Mouse (Mus musculus) CH12.LX (cell line): ENCODE measurements around the gene Clcf1. TPM values are rescaled to one million over a fixed set of nuclear protein-coding genes. Genes with fewer than 3 reads are reported as not detected.

ENCODE experiments used
- DNase-seq: peaks from one replicate; pipeline ENCODE4 v3.0.0-alpha.2; 2013; ENCODE audit errors: extremely low read depth
- H3K27ac ChIP-seq: 2 replicates; pipeline ENCODE4 v1.5.1; 2012; ENCODE audit warnings: low read depth, mild to moderate bottlenecking, control low read depth, moderate library complexity; ENCODE audit not compliant: insufficient read depth
- H3K27me3 ChIP-seq: replicated peaks from 2 replicates; pipeline ENCODE3; 2012; ENCODE audit warnings: inconsistent platforms
- H3K36me3 ChIP-seq, 2 experiments: replicated peaks in 1 of 2; 2 replicates each; pipeline versions ENCODE3 to v1.6.1; 2012; ENCODE audit warnings: inconsistent platforms in 1 of 2, low read length in 1 of 2, mild to moderate bottlenecking in 1 of 2, mixed read lengths in 1 of 2, moderate library complexity in 1 of 2; ENCODE audit not compliant: control insufficient read depth in 1 of 2, insufficient read depth in 1 of 2
- H3K4me1 ChIP-seq, 2 experiments: 2 replicates each; pipeline ENCODE4 v1.6.1; 2012; ENCODE audit warnings: inconsistent platforms in 1 of 2, moderate library complexity in 1 of 2; ENCODE audit not compliant: insufficient read depth in 2 of 2, control insufficient read depth in 1 of 2
- H3K4me2 ChIP-seq: 2 replicates; pipeline ENCODE4 v1.6.1; 2012; ENCODE audit warnings: low read depth, mild to moderate bottlenecking, control low read depth; ENCODE audit not compliant: poor library complexity, insufficient read depth, severe bottlenecking
- H3K4me3 ChIP-seq, 3 experiments: fragments of 150-350 bp in 1 of 3; sonication (generic) in 1 of 3; replicated peaks in 1 of 3; 2 replicates each; pipeline versions ENCODE3 to v1.5.1; 2011 to 2012; ENCODE audit warnings: low read depth in 2 of 3, low read length in 2 of 3, mild to moderate bottlenecking in 2 of 3, moderate library complexity in 2 of 3, control low read depth in 1 of 3, improper control_type of control experiment in 1 of 3, inconsistent platforms in 1 of 3, mixed read lengths in 1 of 3; ENCODE audit not compliant: poor library complexity in 1 of 3
- H3K79me2 ChIP-seq: replicated peaks from 2 replicates; pipeline ENCODE4 v1.6.1; 2012; ENCODE audit warnings: mild to moderate bottlenecking, moderate library complexity; ENCODE audit not compliant: control insufficient read depth, poor library complexity, insufficient read depth, severe bottlenecking; ENCODE audit errors: extremely low read depth
- H3K9ac ChIP-seq: 2 replicates; pipeline ENCODE4 v1.6.1; 2012; ENCODE audit warnings: low read depth, mild to moderate bottlenecking, control low read depth, moderate library complexity; ENCODE audit not compliant: insufficient read depth
- H3K9me3 ChIP-seq: replicated peaks from 2 replicates; pipeline ENCODE3; 2012; ENCODE audit warnings: low read length, inconsistent platforms, mixed read lengths
- CHD1 ChIP-seq: IDR thresholded peaks from 2 replicates; pipeline ENCODE4 v1.6.1; 2012; ENCODE audit warnings: low read depth, low read length, improper control_type of control experiment, inconsistent platforms
- CHD2 ChIP-seq: IDR thresholded peaks from 2 replicates; pipeline ENCODE4 v1.6.1; 2011; ENCODE audit warnings: low read length, improper control_type of control experiment
- E2F4 ChIP-seq: IDR thresholded peaks from 2 replicates; pipeline ENCODE4 v1.6.1; 2011; ENCODE audit warnings: low read depth, low read length, improper control_type of control experiment; ENCODE audit not compliant: insufficient replicate concordance
- ELF1 ChIP-seq: IDR thresholded peaks from 2 replicates; pipeline ENCODE4 v1.6.1; 2014; ENCODE audit warnings: low read depth, mild to moderate bottlenecking, inconsistent platforms, low read length, improper control_type of control experiment
- ETS1 ChIP-seq: conservative IDR thresholded peaks from 2 replicates; pipeline ENCODE4 v1.6.1; 2012; ENCODE audit warnings: low read depth, mild to moderate bottlenecking, inconsistent platforms, low read length, improper control_type of control experiment, moderate library complexity
- HCFC1 ChIP-seq: IDR thresholded peaks from 2 replicates; pipeline ENCODE4 v1.6.1; 2012; ENCODE audit warnings: low read depth, mild to moderate bottlenecking, inconsistent platforms, low read length, improper control_type of control experiment
- IRF4 ChIP-seq: IDR thresholded peaks from 2 replicates; pipeline ENCODE4 v1.6.1; 2014; ENCODE audit warnings: low read depth, mild to moderate bottlenecking, inconsistent platforms, low read length, improper control_type of control experiment
- JUN ChIP-seq: IDR thresholded peaks from 2 replicates; pipeline ENCODE4 v1.6.1; 2011; ENCODE audit warnings: low read depth, mild to moderate bottlenecking, low read length, improper control_type of control experiment, moderate library complexity; ENCODE audit not compliant: insufficient read depth
- KAT2A ChIP-seq: IDR thresholded peaks from 2 replicates; pipeline ENCODE4 v1.6.1; 2012; ENCODE audit warnings: low read length, improper control_type of control experiment, inconsistent platforms; ENCODE audit not compliant: insufficient replicate concordance
- MAFK ChIP-seq: IDR thresholded peaks from 2 replicates; pipeline ENCODE4 v1.6.1; 2011; ENCODE audit warnings: low read length, improper control_type of control experiment; ENCODE audit not compliant: insufficient replicate concordance
- MAZ ChIP-seq: IDR thresholded peaks from 2 replicates; pipeline ENCODE4 v1.6.1; 2012; ENCODE audit warnings: low read depth, mild to moderate bottlenecking, inconsistent platforms, low read length, improper control_type of control experiment, moderate library complexity
- MEF2A ChIP-seq: IDR thresholded peaks from 2 replicates; pipeline ENCODE4 v1.6.1; 2014; ENCODE audit warnings: low read depth, mild to moderate bottlenecking, inconsistent platforms, low read length, improper control_type of control experiment, borderline replicate concordance
- MYC ChIP-seq: IDR thresholded peaks from 2 replicates; pipeline ENCODE4 v1.6.1; 2011; ENCODE audit warnings: low read depth, mild to moderate bottlenecking, improper control_type of control experiment, low read length
- NELFE ChIP-seq: IDR thresholded peaks from 2 replicates; pipeline ENCODE4 v1.6.1; 2011; ENCODE audit warnings: low read depth, low read length, improper control_type of control experiment
- PAX5 ChIP-seq: IDR thresholded peaks from 2 replicates; pipeline ENCODE4 v1.6.1; 2012; ENCODE audit warnings: low read length, inconsistent platforms, mixed read lengths
- RAD21 ChIP-seq: IDR thresholded peaks from 2 replicates; pipeline ENCODE4 v1.6.1; 2011; ENCODE audit warnings: low read depth, mild to moderate bottlenecking, low read length, improper control_type of control experiment, moderate library complexity
- SIN3A ChIP-seq: IDR thresholded peaks from 2 replicates; pipeline ENCODE4 v1.6.1; 2012; ENCODE audit warnings: low read length, improper control_type of control experiment, inconsistent platforms
- TBP ChIP-seq: conservative IDR thresholded peaks from 2 replicates; pipeline ENCODE4 v1.6.1; 2011; ENCODE audit warnings: low read depth, low read length, improper control_type of control experiment
- TCF12 ChIP-seq: IDR thresholded peaks from 2 replicates; pipeline ENCODE4 v1.6.1; 2014; ENCODE audit warnings: low read depth, mild to moderate bottlenecking, inconsistent platforms, low read length, improper control_type of control experiment
- USF1 ChIP-seq: IDR thresholded peaks from 2 replicates; pipeline ENCODE4 v1.6.1; 2014; ENCODE audit warnings: low read depth, mild to moderate bottlenecking, inconsistent platforms, low read length, improper control_type of control experiment
- ZC3H11A ChIP-seq: IDR thresholded peaks from 2 replicates; pipeline ENCODE4 v1.6.1; 2012; ENCODE audit warnings: low read depth, mild to moderate bottlenecking, inconsistent platforms, low read length, improper control_type of control experiment
- dilution Hi-C: fragments of 300-500 bp; cut with MboI; formaldehyde crosslinking; loops from 2 replicates; pipeline ENCODE4 v1.14.3; 2020; ENCODE audit warnings: low sequenced_read_pairs; ENCODE audit not compliant: extremely low pct_unique_long_range_greater_than_20kb, extremely low pct_ligation_motif_present
- in situ Hi-C: fragments of 300-500 bp; cut with MboI; formaldehyde crosslinking; loops from 3 replicates; pipeline ENCODE4 v1.14.3; 2019; ENCODE audit warnings: low sequenced_read_pairs, low pct_ligation_motif_present, low pct_unique_long_range_greater_than_20kb, mixed read lengths
- polyA plus RNA-seq: library from polyadenylated mRNA; unstranded; fragments of >175 nt; gene quantifications from 2 replicates; pipeline ENCODE4 v1.2.1, GENCODE M21; 2012; ENCODE audit warnings: low read depth; ENCODE audit not compliant: insufficient read length
- total RNA-seq, 2 experiments: library from RNA; depleted of rRNA; stranded (reverse); fragments of 300-350 nt in 1 of 2; fragments of >200 nt in 1 of 2; gene quantifications; 2 replicates each; pipeline ENCODE4 v1.2.3; 2012 to 2014

The Clcf1 gene
- total and polyA plus RNA-seq, 3 experiments: 0.09 to 1.0 (median 0.28) TPM

DNA sequence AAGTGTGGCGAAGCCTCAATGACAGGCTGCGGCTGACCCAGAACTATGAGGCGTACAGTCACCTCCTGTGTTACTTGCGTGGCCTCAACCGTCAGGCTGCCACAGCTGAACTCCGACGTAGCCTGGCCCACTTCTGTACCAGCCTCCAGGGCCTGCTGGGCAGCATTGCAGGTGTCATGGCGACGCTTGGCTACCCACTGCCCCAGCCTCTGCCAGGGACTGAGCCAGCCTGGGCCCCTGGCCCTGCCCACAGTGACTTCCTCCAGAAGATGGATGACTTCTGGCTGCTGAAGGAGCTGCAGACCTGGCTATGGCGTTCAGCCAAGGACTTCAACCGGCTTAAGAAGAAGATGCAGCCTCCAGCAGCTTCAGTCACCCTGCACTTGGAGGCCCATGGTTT is 8.1 kb downstream of the Clcf1 start:
- TF ChIP-seq HCFC1: no peak
- TF ChIP-seq, all 38 proteins: peak for 0
- H3K4me3 ChIP-seq: no peak overlapping the region
- in situ Hi-C loops: no loop called here
- H3K9ac ChIP-seq: no peak overlapping the region
- no peak overlapping the region for H3K4me2 ChIP-seq
- no peaks in the 10 kb centered on the region for H3K36me3 ChIP-seq
- no peak overlapping the region for H3K27ac ChIP-seq
- peaks cover 6 to 62% of the 10 kb centered on the region in 2 experiments; a peak in 3 of 4 replicates for H3K4me1 ChIP-seq
- no peaks in the 10 kb centered on the region for H3K9me3 ChIP-seq
- peaks cover 12% of the 10 kb centered on the region for H3K27me3 ChIP-seq
- dilution Hi-C loops: no loop called here
- no peak for DNase-seq
- H3K79me2 ChIP-seq: no peaks in the 10 kb centered on the region

DNA sequence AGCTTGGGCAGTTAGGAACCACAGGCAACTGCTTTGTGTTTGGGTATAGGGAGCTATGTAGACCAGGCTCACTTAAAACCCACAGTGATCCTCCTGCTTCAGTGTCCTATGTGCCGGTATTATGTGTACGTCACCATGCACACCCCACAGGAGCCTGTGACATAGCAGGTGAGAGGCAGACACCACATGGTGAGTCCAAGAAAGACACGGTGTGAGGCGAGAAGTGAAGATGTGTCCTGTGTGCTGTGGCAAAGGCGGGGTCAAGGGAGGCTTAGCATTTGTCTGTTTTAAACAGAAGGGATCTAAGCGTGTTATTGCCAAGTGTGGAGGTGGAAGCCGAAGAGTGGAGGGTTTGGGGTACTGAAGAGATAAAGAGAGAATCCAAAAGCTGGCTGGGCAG is 12.7 kb downstream of the Clcf1 start:
- peaks cover 14% of the 10 kb centered on the region for H3K27me3 ChIP-seq
- H3K79me2 ChIP-seq: no peaks in the 10 kb centered on the region
- H3K4me3 ChIP-seq: no peak overlapping the region
- no peak overlapping the region for H3K9ac ChIP-seq
- in situ Hi-C loops: no loop called here
- no peaks in the 10 kb centered on the region for H3K9me3 ChIP-seq
- H3K4me1 ChIP-seq: peaks cover 17 to 61% of the 10 kb centered on the region in 2 experiments
- DNase-seq: no peak
- H3K27ac ChIP-seq: no peak overlapping the region
- H3K36me3 ChIP-seq: no peaks in the 10 kb centered on the region
- H3K4me2 ChIP-seq: no peak overlapping the region
- TF ChIP-seq MAZ (no peak), ELF1 (no peak), CHD2 (no peak), HCFC1 (no peak), TBP (no peak), JUN (no peak), ETS1 (no peak), KAT2A (no peak)
- dilution Hi-C loops: no loop called here

DNA sequence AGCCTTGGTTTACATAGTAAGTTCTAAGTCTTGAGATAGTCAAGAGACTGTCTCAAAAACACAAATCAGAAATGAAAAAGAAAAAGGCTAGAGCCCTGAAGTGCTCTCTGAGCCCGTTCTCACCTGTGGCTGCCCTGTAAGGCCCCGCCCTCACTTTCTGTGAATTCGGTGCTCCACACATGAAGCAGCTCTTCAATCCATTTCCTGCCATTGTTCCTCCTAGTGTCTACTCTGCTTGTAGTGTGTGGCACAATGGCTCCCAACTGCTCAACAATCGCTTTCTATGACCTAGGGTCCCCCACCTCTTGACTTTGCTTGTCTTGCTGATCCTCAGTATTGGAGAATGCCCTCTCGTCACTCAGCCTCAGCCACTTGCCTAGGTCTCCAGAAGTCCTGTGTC is 13.4 kb downstream of the Clcf1 start:
- no peak for DNase-seq
- dilution Hi-C loops: no loop called here
- in situ Hi-C loops: no loop called here

More for the DNA sequence above, 13.4 kb downstream of the Clcf1 start:
- Histone ChIP-seq H3K79me2 (no peaks in the 10 kb centered on the region), H3K27me3 (peaks cover 14% of the 10 kb centered on the region), H3K4me1 (peaks cover 18 to 57% of the 10 kb centered on the region in 2 experiments), H3K36me3 (no peaks in the 10 kb centered on the region), H3K27ac (no peak overlapping the region), H3K9me3 (no peaks in the 10 kb centered on the region), H3K4me3 (no peak overlapping the region), H3K4me2 (no peak overlapping the region), H3K9ac (no peak overlapping the region)
- no peak for TF ChIP-seq NELFE
- TF ChIP-seq KAT2A: no peak
- TF ChIP-seq IRF4: no peak
- TF ChIP-seq HCFC1: no peak
- no peak for TF ChIP-seq SIN3A
- TF ChIP-seq CHD2: no peak
- no peak for TF ChIP-seq MEF2A
- no peak for TF ChIP-seq MAFK
- no peak for TF ChIP-seq RAD21
- no peak for TF ChIP-seq ETS1
- TF ChIP-seq PAX5: no peak
- no peak for TF ChIP-seq USF1
- no peak for TF ChIP-seq CHD1
- no peak for TF ChIP-seq E2F4
- no peak for TF ChIP-seq TCF12
- TF ChIP-seq ZC3H11A: no peak
- no peak for TF ChIP-seq ELF1
- TF ChIP-seq MYC: no peak
